Mouse (Mus musculus) limb, embryonic 14.5 days (tissue): Measurements from ENCODE around the gene Tcta. TPM values are rescaled to one million over a fixed set of nuclear protein-coding genes. Genes with fewer than 3 reads are reported as not detected.

Experiments
- ATAC-seq: fragments of 200-750 bp; cut with Nextera tagmentation; 2 replicates; pipeline ENCODE4 v1.8.0; 2017; ENCODE audit warnings: low read depth, moderate number of reproducible peaks, moderate TSS enrichment; ENCODE audit not compliant: low FRiP score
- DNase-seq: peaks from one replicate; pipeline ENCODE4 v3.0.0-alpha.2; 2015; ENCODE audit warnings: low spot score
- H3K27ac ChIP-seq: fragments of 300-500 bp; sonication (generic); replicated peaks from 2 replicates; pipeline ENCODE4 v1.5.1; 2014; ENCODE audit warnings: low read depth, mild to moderate bottlenecking, low read length, moderate library complexity, mixed read lengths
- H3K27me3 ChIP-seq: fragments of 300-500 bp; sonication (generic); 2 replicates; pipeline ENCODE4 v1.6.1; 2014; ENCODE audit warnings: low read length, mixed read lengths; ENCODE audit not compliant: control insufficient read depth, insufficient read depth
- H3K36me3 ChIP-seq: fragments of 300-500 bp; sonication (generic); 2 replicates; pipeline ENCODE4 v1.6.1; 2014; ENCODE audit warnings: mild to moderate bottlenecking, low read length, moderate library complexity, mixed read lengths; ENCODE audit not compliant: control insufficient read depth, insufficient read depth
- H3K4me1 ChIP-seq: fragments of 300-500 bp; sonication (generic); 2 replicates; pipeline ENCODE4 v1.6.1; 2014; ENCODE audit warnings: antibody characterized with exemption, low read length, mixed read lengths; ENCODE audit not compliant: control insufficient read depth, insufficient read depth
- H3K4me2 ChIP-seq: fragments of 300-500 bp; sonication (generic); replicated peaks from 2 replicates; pipeline ENCODE4 v1.6.1; 2014; ENCODE audit warnings: low read depth, mild to moderate bottlenecking, low read length, moderate library complexity; ENCODE audit not compliant: severe bottlenecking
- H3K4me3 ChIP-seq: fragments of 300-500 bp; sonication (generic); replicated peaks from 2 replicates; pipeline ENCODE4 v1.5.1; 2014; ENCODE audit warnings: low read length
- H3K9ac ChIP-seq: fragments of 300-500 bp; sonication (generic); 2 replicates; pipeline ENCODE4 v1.6.1; 2014; ENCODE audit warnings: mild to moderate bottlenecking, low read depth, low read length, moderate library complexity; ENCODE audit not compliant: severe bottlenecking
- H3K9me3 ChIP-seq: fragments of 300-500 bp; sonication (generic); 2 replicates; pipeline ENCODE4 v1.6.1; 2016; ENCODE audit warnings: low read length; ENCODE audit not compliant: control insufficient read depth
- POLR2A ChIP-seq: fragments of 200-500 bp; IDR thresholded peaks from 2 replicates; pipeline ENCODE4 v1.8.0; 2012; ENCODE audit warnings: inconsistent platforms, mild to moderate bottlenecking, moderate library complexity, borderline replicate concordance; ENCODE audit not compliant: insufficient read depth, insufficient read length; ENCODE audit errors: extremely low read depth
- WGBS: fragments of 180-500 bp; shearing (Covaris S2); extraction: QIAGEN DNeasy Blood & Tissue Kit; methylation state at CpG from one replicate; pipeline ENCODE4 v1.1.7; 2014; 5-methylcytosine and 5-hydroxymethylcytosine counted together
- polyA plus RNA-seq, 2 experiments: library from polyadenylated mRNA; depleted of rRNA in 1 of 2; stranded (reverse) in 1 of 2; unstranded in 1 of 2; fragments of >200 nt; fragmentation: Nextera tagmentation in 1 of 2; extraction: Ambion mirVana in 1 of 2; gene quantifications; 2 replicates each; pipeline versions ENCODE4 v1.2.1 to v1.2.3; 2012 to 2014

The Tcta gene
- polyA plus RNA-seq, 2 experiments: 36.8 to 38.6 TPM

- no peak overlapping the region for H3K27ac ChIP-seq
- ATAC-seq: no peak
- H3K9me3 ChIP-seq: no peaks in the 10 kb centered on the region
- peaks cover 20% of the 10 kb centered on the region for H3K4me1 ChIP-seq
- no peak for TF ChIP-seq POLR2A
- no peak for DNase-seq
- WGBS: 90% methylated on average over 4 of the region's 4 CpGs
- no peaks in the 10 kb centered on the region for H3K27me3 ChIP-seq
- H3K9ac ChIP-seq: peak overlapping the region; percentile 98; the same call in 1 of the 2 replicates
- H3K4me2 ChIP-seq: peak overlapping the region; percentile 83
- peaks cover 27% of the 10 kb centered on the region for H3K36me3 ChIP-seq
- peak overlapping the region; percentile 98 for H3K4me3 ChIP-seq
Observed at GRCm38 (mm10) chr9:108304716-108305115, 1.2 kb downstream of the Tcta start.

- Histone ChIP-seq H3K4me2 (no peak overlapping the region), H3K27me3 (no peaks in the 10 kb centered on the region), H3K9me3 (no peaks in the 10 kb centered on the region), H3K36me3 (peaks cover 32% of the 10 kb centered on the region), H3K9ac (no peak overlapping the region), H3K27ac (no peak overlapping the region), H3K4me3 (no peak overlapping the region), H3K4me1 (peaks cover 6% of the 10 kb centered on the region)
- no peak for DNase-seq
- ATAC-seq: no peak
- WGBS: 86% methylated on average over 3 of the region's 3 CpGs
- no peak for TF ChIP-seq POLR2A
Observed at GRCm38 (mm10) chr9:108301853-108302252, 4.1 kb downstream of the Tcta start.

GRCm38 (mm10) chr9:108296453-108297355 lies 9.3 kb downstream of the Tcta start, which contains the start of gene Amt:
TSS of gene Amt (plus strand) at chr9:108296853.
- H3K4me1 ChIP-seq: no peaks in the 10 kb centered on the region
- no peaks in the 10 kb centered on the region for H3K27me3 ChIP-seq
- no peak within 1 kb of the TSS for H3K27ac ChIP-seq
- no peak for ATAC-seq
- no peak for DNase-seq
- no peak for TF ChIP-seq POLR2A
- 26% methylated on average over 18 of the region's 18 CpGs for WGBS
- H3K36me3 ChIP-seq: peaks cover 25% of the 10 kb centered on the region
- peak within 1 kb of the TSS; percentile 25; the same call in 1 of the 2 replicates for H3K9ac ChIP-seq
- H3K9me3 ChIP-seq: no peaks in the 10 kb centered on the region
- peak within 1 kb of the TSS; percentile 10; the same call in 1 of the 2 replicates for H3K4me3 ChIP-seq
- H3K4me2 ChIP-seq: 0 out of 2 replicates have a peak within 1 kb of the TSS, but pooled peaks have one; percentile 5

- Histone ChIP-seq H3K4me1 (peaks cover 5% of the 10 kb centered on the region), H3K9me3 (no peaks in the 10 kb centered on the region), H3K9ac (peak overlapping the region; percentile 51), H3K27ac (no peak overlapping the region; the same call in 1 of the 2 replicates), H3K36me3 (peaks cover 14% of the 10 kb centered on the region), H3K27me3 (no peaks in the 10 kb centered on the region), H3K4me2 (peak overlapping the region; percentile 56), H3K4me3 (peak overlapping the region; percentile 54)
- no peak for DNase-seq
- TF ChIP-seq POLR2A: no peak
- WGBS: 48% methylated on average over 6 of the region's 6 CpGs
- no peak for ATAC-seq
Observed at GRCm38 (mm10) chr9:108290773-108291172, 15.2 kb downstream of the Tcta start.

GRCm38 (mm10) chr9:108290016-108290750 lies 15.8 kb downstream of the Tcta start, which contains the start of gene Nicn1:
TSS of gene Nicn1 (plus strand) at chr9:108290429.
- Histone ChIP-seq H3K27ac (peak within 1 kb of the TSS; percentile 80), H3K9ac (peak within 1 kb of the TSS; percentile 61), H3K4me3 (peak within 1 kb of the TSS; percentile 54), H3K9me3 (no peaks in the 10 kb centered on the region), H3K27me3 (no peaks in the 10 kb centered on the region), H3K36me3 (peaks cover 13% of the 10 kb centered on the region), H3K4me1 (peaks cover 5% of the 10 kb centered on the region), H3K4me2 (peak within 1 kb of the TSS; percentile 56)
- ATAC-seq (peak; percentile 99), DNase-seq (peak; percentile 99)
- WGBS: under 1% methylated on average over 32 of the region's 32 CpGs
- TF ChIP-seq POLR2A: peak; percentile 82; the same call in 1 of the 2 replicates
